8 mouse cellular contexts compared by ENCODE assay signal in genomic region chr2:127757171-127757570, GRCm38 (mm10). TPM values are rescaled to one million over a fixed set of nuclear protein-coding genes. Genes with fewer than 3 reads are reported as not detected.
A peak's percentile ranks its signal among the peaks of the same experiment; 100 is the strongest.
DNase-seq lines count a peak whose midpoint lies in the region; ATAC-seq lines count a peak whose summit lies in the region.

No protein-coding gene starts in this region.

- H3K36me3 ChIP-seq in hindbrain, embryonic 12.5 days, result peaks cover 31% of the 10 kb centered on the region
- H3K36me3 ChIP-seq in hindbrain, embryonic 10.5 days, result peaks cover 88% of the 10 kb centered on the region
- H3K36me3 ChIP-seq in hindbrain, embryonic 14.5 days (replicated peaks; ENCODE audit: control insufficient read depth, insufficient read depth), result peaks cover 8% of the 10 kb centered on the region
- H3K36me3 ChIP-seq in neural tube, embryonic 13.5 days, result peaks cover 24% of the 10 kb centered on the region
- no peaks in the 10 kb centered on the region; the same call in 1 of the 2 replicates for H3K36me3 ChIP-seq in liver, embryonic 11.5 days (ENCODE audit: control insufficient read depth, insufficient read depth, low read length)

- 0 out of 2 replicates have a peak overlapping the region, but pooled peaks have one; percentile 23 for H3K9ac ChIP-seq in hindbrain, embryonic 12.5 days
- H3K9ac ChIP-seq in hindbrain, embryonic 14.5 days, result no peak overlapping the region
- H3K9ac ChIP-seq in neural tube, embryonic 13.5 days, result no peak overlapping the region
- H3K9ac ChIP-seq in liver, embryonic 11.5 days (ENCODE audit: low read depth, low read length), result no peak overlapping the region

- DNase-seq in hindbrain, embryonic 10.5 days (ENCODE audit: low spot score), result no peak
- DNase-seq in cerebellum, postnatal 25 days, result peak; percentile 86 to 88
- peak; percentile 26 for DNase-seq in hindbrain, embryonic 14.5 days (ENCODE audit: low spot score)
- DNase-seq in thymus, postnatal 14 days, result no peak
- DNase-seq in adipocyte (ENCODE audit: low spot score), result no peak
- no peak for DNase-seq in liver, embryonic 11.5 days (ENCODE audit: low spot score)

- WGBS in hindbrain, embryonic 12.5 days, result 40% methylated on average over 8 of the region's 8 CpGs
- WGBS in hindbrain, embryonic 10.5 days, result 55% methylated on average over 8 of the region's 8 CpGs
- WGBS in hindbrain, embryonic 14.5 days, result 33% methylated on average over 8 of the region's 8 CpGs
- WGBS in neural tube, embryonic 13.5 days, result 28% methylated on average over 8 of the region's 8 CpGs
- WGBS in liver, embryonic 11.5 days, result 42% methylated on average over 8 of the region's 8 CpGs

- H3K4me2 ChIP-seq in hindbrain, embryonic 12.5 days (replicated peaks), result no peak overlapping the region; the same call in 1 of the 2 replicates
- H3K4me2 ChIP-seq in hindbrain, embryonic 14.5 days (replicated peaks), result no peak overlapping the region
- H3K4me2 ChIP-seq in neural tube, embryonic 13.5 days, result no peak overlapping the region
- H3K4me2 ChIP-seq in liver, embryonic 11.5 days, result no peak overlapping the region

- no peaks in the 10 kb centered on the region for H3K9me3 ChIP-seq in hindbrain, embryonic 12.5 days (replicated peaks)
- H3K9me3 ChIP-seq in hindbrain, embryonic 10.5 days, result no peaks in the 10 kb centered on the region
- no peaks in the 10 kb centered on the region for H3K9me3 ChIP-seq in hindbrain, embryonic 14.5 days (ENCODE audit: control insufficient read depth, low read length)
- no peaks in the 10 kb centered on the region for H3K9me3 ChIP-seq in neural tube, embryonic 13.5 days
- no peaks in the 10 kb centered on the region for H3K9me3 ChIP-seq in liver, embryonic 11.5 days (ENCODE audit: control insufficient read depth, low read length)

- peaks cover 4% of the 10 kb centered on the region; the same call in 1 of the 2 replicates for H3K4me1 ChIP-seq in hindbrain, embryonic 12.5 days
- no peaks in the 10 kb centered on the region; the same call in 1 of the 2 replicates for H3K4me1 ChIP-seq in hindbrain, embryonic 10.5 days (replicated peaks)
- no peaks in the 10 kb centered on the region for H3K4me1 ChIP-seq in hindbrain, embryonic 14.5 days (replicated peaks; ENCODE audit: control insufficient read depth, insufficient read depth, low read length)
- H3K4me1 ChIP-seq in neural tube, embryonic 13.5 days (replicated peaks), result peaks cover 11% of the 10 kb centered on the region
- no peaks in the 10 kb centered on the region for H3K4me1 ChIP-seq in liver, embryonic 11.5 days (replicated peaks; ENCODE audit: control insufficient read depth, insufficient read depth, low read length)

- ATAC-seq in hindbrain, embryonic 12.5 days (ENCODE audit: low FRiP score), result peak; percentile 67; the same call in 1 of the 2 replicates
- ATAC-seq in hindbrain, embryonic 14.5 days (ENCODE audit: low FRiP score), result peak; percentile 60; the same call in 1 of the 2 replicates
- peak; percentile 75 for ATAC-seq in neural tube, embryonic 13.5 days (ENCODE audit: low read depth)
- no peak for ATAC-seq in liver, embryonic 11.5 days (replicated peaks; ENCODE audit: low FRiP score)

- no peaks in the 10 kb centered on the region for H3K27me3 ChIP-seq in hindbrain, embryonic 12.5 days
- no peaks in the 10 kb centered on the region for H3K27me3 ChIP-seq in hindbrain, embryonic 10.5 days (ENCODE audit: insufficient read depth, poor library complexity, severe bottlenecking)
- H3K27me3 ChIP-seq in hindbrain, embryonic 14.5 days (ENCODE audit: control insufficient read depth, insufficient read depth, low read length), result no peaks in the 10 kb centered on the region
- H3K27me3 ChIP-seq in neural tube, embryonic 13.5 days, result no peaks in the 10 kb centered on the region
- H3K27me3 ChIP-seq in liver, embryonic 11.5 days (replicated peaks; ENCODE audit: control insufficient read depth, insufficient read depth, low read length), result no peaks in the 10 kb centered on the region

- no peak overlapping the region for H3K4me3 ChIP-seq in hindbrain, embryonic 12.5 days
- H3K4me3 ChIP-seq in hindbrain, embryonic 10.5 days, result no peak overlapping the region
- H3K4me3 ChIP-seq in hindbrain, embryonic 14.5 days (replicated peaks; ENCODE audit: low read length), result no peak overlapping the region
- no peak overlapping the region for H3K4me3 ChIP-seq in neural tube, embryonic 13.5 days
- H3K4me3 ChIP-seq in liver, embryonic 11.5 days (ENCODE audit: low read depth, low read length), result no peak overlapping the region

- peak overlapping the region; percentile 40 for H3K27ac ChIP-seq in hindbrain, embryonic 12.5 days
- no peak overlapping the region; the same call in 1 of the 2 replicates for H3K27ac ChIP-seq in hindbrain, embryonic 10.5 days
- H3K27ac ChIP-seq in hindbrain, embryonic 14.5 days, result no peak overlapping the region
- peak overlapping the region; percentile 42; the same call in 1 of the 2 replicates for H3K27ac ChIP-seq in neural tube, embryonic 13.5 days (replicated peaks)
- no peak overlapping the region for H3K27ac ChIP-seq in liver, embryonic 11.5 days (ENCODE audit: low read depth, low read length)

RNA-seq across cellular contexts. Expression of gene Mall, which starts 27.4 kb away (rescaled TPM):
- polyA plus RNA-seq in hindbrain, embryonic 12.5 days (2016; fragmentation: Nextera tagmentation; extraction: Ambion mirVana), result 1.1 and 1.5 TPM in 2 replicates
- 0.77 and 1.8 TPM in 2 replicates for polyA plus RNA-seq in hindbrain, embryonic 10.5 days (2016; fragmentation: Nextera tagmentation; extraction: Ambion mirVana)
- polyA plus RNA-seq in hindbrain, embryonic 14.5 days (2014; fragmentation: Nextera tagmentation; extraction: Ambion mirVana), result 1.3 and 1.4 TPM in 2 replicates
- polyA plus RNA-seq in neural tube, embryonic 13.5 days (2015; fragmentation: Nextera tagmentation; extraction: Ambion mirVana), result 1.3 and 1.5 TPM in 2 replicates
- polyA plus RNA-seq in liver, embryonic 11.5 days (2014; fragmentation: Nextera tagmentation; extraction: Ambion mirVana), result 0.17 and 0.22 TPM in 2 replicates

RNA-seq across cellular contexts. Expression of gene Nphp1, which starts 31.5 kb away (rescaled TPM):
- 29.2 and 29.3 TPM in 2 replicates for polyA plus RNA-seq in hindbrain, embryonic 12.5 days (2016; fragmentation: Nextera tagmentation; extraction: Ambion mirVana)
- 34.4 and 39.3 TPM in 2 replicates for polyA plus RNA-seq in hindbrain, embryonic 10.5 days (2016; fragmentation: Nextera tagmentation; extraction: Ambion mirVana)
- polyA plus RNA-seq in hindbrain, embryonic 14.5 days (2014; fragmentation: Nextera tagmentation; extraction: Ambion mirVana), result 14.9 and 15.0 TPM in 2 replicates
- 14.5 and 15.0 TPM in 2 replicates for polyA plus RNA-seq in neural tube, embryonic 13.5 days (2015; fragmentation: Nextera tagmentation; extraction: Ambion mirVana)
- polyA plus RNA-seq in liver, embryonic 11.5 days (2014; fragmentation: Nextera tagmentation; extraction: Ambion mirVana), result 12.5 and 12.8 TPM in 2 replicates

RNA-seq across cellular contexts. Expression of gene Mtln, which starts 35.1 kb away (rescaled TPM):
- polyA plus RNA-seq in hindbrain, embryonic 12.5 days (2016; fragmentation: Nextera tagmentation; extraction: Ambion mirVana), result 24.1 and 28.3 TPM in 2 replicates
- 23.3 and 26.8 TPM in 2 replicates for polyA plus RNA-seq in hindbrain, embryonic 10.5 days (2016; fragmentation: Nextera tagmentation; extraction: Ambion mirVana)
- polyA plus RNA-seq in hindbrain, embryonic 14.5 days (2014; fragmentation: Nextera tagmentation; extraction: Ambion mirVana), result 46.4 and 50.9 TPM in 2 replicates
- 31.9 and 38.3 TPM in 2 replicates for polyA plus RNA-seq in neural tube, embryonic 13.5 days (2015; fragmentation: Nextera tagmentation; extraction: Ambion mirVana)
- polyA plus RNA-seq in liver, embryonic 11.5 days (2014; fragmentation: Nextera tagmentation; extraction: Ambion mirVana), result 40.6 and 45.2 TPM in 2 replicates

Comparison
In these comparisons a context has a peak if more than half of its experiments do, and no peak if none do; other contexts are left out.
1. H3K27ac ChIP-seq: peak in hindbrain, embryonic 12.5 days (single experiment) and neural tube, embryonic 13.5 days (single experiment); none in hindbrain, embryonic 10.5 days (single experiment), hindbrain, embryonic 14.5 days (single experiment) and liver, embryonic 11.5 days (single experiment).
2. DNase-seq: peak in cerebellum, postnatal 25 days (2 of 2) and hindbrain, embryonic 14.5 days (single experiment); none in hindbrain, embryonic 10.5 days (single experiment), thymus, postnatal 14 days (single experiment), adipocyte (single experiment) and liver, embryonic 11.5 days (single experiment).